Mouse (Mus musculus): Measurements from ENCODE around the gene Ywhag. TPM values are rescaled to one million over a fixed set of nuclear protein-coding genes. Genes with fewer than 3 reads are reported as not detected.
A peak's percentile ranks its signal among the peaks of the same experiment; 100 is the strongest.

Ywhag gene
- polyA plus RNA-seq, 1 experiment from 2014 or later, result 57.1 TPM

DNA sequence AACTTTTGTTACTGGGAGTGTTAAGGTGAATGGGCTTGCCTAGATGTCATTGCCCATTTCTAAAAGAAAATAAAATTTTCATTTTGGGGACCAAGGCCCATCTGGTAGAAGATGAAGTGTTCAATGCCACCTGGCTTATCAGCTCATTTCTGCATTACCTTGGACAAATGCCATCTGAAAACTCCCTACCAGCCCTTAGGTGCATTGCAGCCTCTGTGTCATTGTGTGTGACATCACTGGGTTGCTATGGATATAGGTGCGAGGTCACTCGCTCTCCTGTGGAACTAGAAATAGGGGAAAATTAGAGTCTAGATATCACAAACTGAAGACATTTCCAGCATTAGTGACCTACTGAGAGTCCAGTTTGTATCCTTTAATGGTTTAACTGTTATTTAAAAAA lies 2.1 kb downstream of the Ywhag start:
- Histone ChIP-seq H3K27me3 (replicated peaks; ENCODE audit: control insufficient read depth, insufficient read depth, low read length) (no peaks in the 10 kb centered on the region), H3K9me3 (ENCODE audit: control insufficient read depth) (no peaks in the 10 kb centered on the region), H3K4me2 (replicated peaks; ENCODE audit: low read depth) (no peak overlapping the region), H3K36me3 (ENCODE audit: control insufficient read depth, insufficient read depth) (peaks cover 32% of the 10 kb centered on the region), H3K4me3 (ENCODE audit: low read depth, low read length) (no peak overlapping the region), H3K27ac (ENCODE audit: low read depth, low read length) (no peak overlapping the region), H3K9ac (ENCODE audit: low read depth, low read length) (no peak overlapping the region), H3K4me1 (replicated peaks; ENCODE audit: control insufficient read depth, insufficient read depth, low read length) (no peaks in the 10 kb centered on the region)
- no peak for TF ChIP-seq CTCF (IDR thresholded peaks at IDR 0.05; ENCODE audit: low read depth)
- 60% methylated on average over 2 of the region's 2 CpGs for WGBS
- no peak for ATAC-seq

GRCm38 (mm10) chr5:135931526-135931925 lies 2.9 kb downstream of the Ywhag start:
- 82% methylated on average over 9 of the region's 9 CpGs for WGBS
- no peaks in the 10 kb centered on the region for H3K27me3 ChIP-seq (replicated peaks; ENCODE audit: control insufficient read depth, insufficient read depth, low read length)
- H3K9me3 ChIP-seq (ENCODE audit: control insufficient read depth), result no peaks in the 10 kb centered on the region
- TF ChIP-seq CTCF (IDR thresholded peaks at IDR 0.05; ENCODE audit: low read depth), result no peak
- H3K4me2 ChIP-seq (replicated peaks; ENCODE audit: low read depth), result no peak overlapping the region
- H3K27ac ChIP-seq (ENCODE audit: low read depth, low read length), result no peak overlapping the region
- H3K9ac ChIP-seq (ENCODE audit: low read depth, low read length), result no peak overlapping the region
- H3K36me3 ChIP-seq (ENCODE audit: control insufficient read depth, insufficient read depth), result peaks cover 38% of the 10 kb centered on the region
- no peak overlapping the region for H3K4me3 ChIP-seq (ENCODE audit: low read depth, low read length)
- H3K4me1 ChIP-seq (replicated peaks; ENCODE audit: control insufficient read depth, insufficient read depth, low read length), result no peaks in the 10 kb centered on the region
- no peak for ATAC-seq

DNA sequence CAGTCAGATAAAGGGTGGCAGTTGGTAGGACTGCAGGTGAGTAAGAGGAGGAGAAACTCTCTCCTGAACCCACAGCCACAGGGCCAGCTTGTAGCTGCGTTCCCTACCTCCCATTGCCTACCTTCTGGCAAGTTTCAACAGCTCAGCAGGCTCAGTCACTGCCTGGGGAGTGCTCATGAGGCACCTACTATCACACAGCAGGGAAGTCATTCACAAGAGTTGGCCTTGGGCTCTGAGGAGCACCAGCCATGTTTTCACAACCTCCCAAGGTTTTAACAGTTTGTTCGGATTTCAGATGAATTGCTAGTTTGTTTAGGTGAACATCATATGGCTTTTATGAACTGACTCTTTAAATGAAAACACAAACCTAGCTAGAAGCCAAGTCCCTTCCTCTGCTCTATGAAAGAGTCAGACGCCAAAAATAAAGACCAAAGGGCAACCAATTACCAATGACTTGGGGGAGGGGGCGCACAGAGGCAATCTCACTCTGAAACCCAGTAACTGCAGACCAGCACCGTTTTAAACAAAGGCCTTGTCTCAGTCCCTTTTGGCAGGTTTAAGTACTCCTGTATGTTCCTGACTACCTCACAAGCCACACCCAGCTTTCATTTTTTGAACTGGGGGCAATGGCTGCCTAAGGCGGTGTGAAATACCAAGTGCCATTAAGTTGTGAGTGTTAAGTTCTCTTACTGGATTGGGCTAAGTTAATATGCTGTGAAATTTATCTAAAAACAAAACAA lies 4.6 kb downstream of the Ywhag start:
- H3K36me3 ChIP-seq (ENCODE audit: control insufficient read depth, insufficient read depth), result peaks cover 44% of the 10 kb centered on the region
- H3K27ac ChIP-seq (ENCODE audit: low read depth, low read length), result no peak overlapping the region
- 81% methylated on average over 6 of the region's 6 CpGs for WGBS

GRCm38 (mm10) chr5:135923901-135924300 lies 10.5 kb downstream of the Ywhag start:
- H3K36me3 ChIP-seq (ENCODE audit: control insufficient read depth, insufficient read depth), result peaks cover 39% of the 10 kb centered on the region
- no peak overlapping the region for H3K4me2 ChIP-seq (replicated peaks; ENCODE audit: low read depth)
- no peaks in the 10 kb centered on the region for H3K4me1 ChIP-seq (replicated peaks; ENCODE audit: control insufficient read depth, insufficient read depth, low read length)
- TF ChIP-seq CTCF (IDR thresholded peaks at IDR 0.05; ENCODE audit: low read depth), result no peak
- H3K9me3 ChIP-seq (ENCODE audit: control insufficient read depth), result no peaks in the 10 kb centered on the region
- 91% methylated on average over 7 of the region's 7 CpGs for WGBS
- ATAC-seq, result no peak
- H3K9ac ChIP-seq (ENCODE audit: low read depth, low read length), result no peak overlapping the region
- H3K27ac ChIP-seq (ENCODE audit: low read depth, low read length), result no peak overlapping the region
- no peaks in the 10 kb centered on the region for H3K27me3 ChIP-seq (replicated peaks; ENCODE audit: control insufficient read depth, insufficient read depth, low read length)
- H3K4me3 ChIP-seq (ENCODE audit: low read depth, low read length), result no peak overlapping the region

More for the DNA sequence above, 4.6 kb downstream of the Ywhag start:
- no peaks in the 10 kb centered on the region for H3K9me3 ChIP-seq (ENCODE audit: control insufficient read depth)
- H3K4me2 ChIP-seq (replicated peaks; ENCODE audit: low read depth), result no peak overlapping the region
- no peaks in the 10 kb centered on the region for H3K4me1 ChIP-seq (replicated peaks; ENCODE audit: control insufficient read depth, insufficient read depth, low read length)
- no peak overlapping the region for H3K4me3 ChIP-seq (ENCODE audit: low read depth, low read length)
- H3K9ac ChIP-seq (ENCODE audit: low read depth, low read length), result no peak overlapping the region
- no peak for TF ChIP-seq CTCF (IDR thresholded peaks at IDR 0.05; ENCODE audit: low read depth)
- no peak for ATAC-seq
- no peaks in the 10 kb centered on the region for H3K27me3 ChIP-seq (replicated peaks; ENCODE audit: control insufficient read depth, insufficient read depth, low read length)

DNA sequence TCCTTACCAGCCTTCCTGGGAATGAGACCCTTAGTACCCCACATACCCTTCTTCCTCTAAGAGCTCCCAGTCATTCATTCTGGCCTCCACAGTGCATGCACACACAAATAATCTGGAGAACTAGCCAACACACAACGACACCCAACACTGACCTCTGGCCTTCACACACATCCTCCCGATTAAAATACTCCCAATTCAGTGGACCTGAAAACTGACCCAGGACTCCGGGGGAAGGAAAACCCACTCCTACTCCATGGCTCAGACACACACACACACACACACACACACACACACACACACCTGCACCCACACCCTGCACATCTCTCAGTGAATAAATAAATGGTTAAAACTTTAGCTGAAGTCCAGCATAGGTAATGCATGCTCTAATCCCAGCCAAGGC lies 14.5 kb downstream of the Ywhag start:
- Histone ChIP-seq H3K4me3 (ENCODE audit: low read depth, low read length) (no peak overlapping the region), H3K9ac (ENCODE audit: low read depth, low read length) (no peak overlapping the region), H3K4me1 (replicated peaks; ENCODE audit: control insufficient read depth, insufficient read depth, low read length) (no peaks in the 10 kb centered on the region), H3K4me2 (replicated peaks; ENCODE audit: low read depth) (no peak overlapping the region), H3K36me3 (ENCODE audit: control insufficient read depth, insufficient read depth) (peaks cover 29% of the 10 kb centered on the region), H3K27me3 (replicated peaks; ENCODE audit: control insufficient read depth, insufficient read depth, low read length) (no peaks in the 10 kb centered on the region), H3K9me3 (ENCODE audit: control insufficient read depth) (no peaks in the 10 kb centered on the region), H3K27ac (ENCODE audit: low read depth, low read length) (no peak overlapping the region)
- no peak for ATAC-seq
- no peak for TF ChIP-seq CTCF (IDR thresholded peaks at IDR 0.05; ENCODE audit: low read depth)
- 90% methylated on average over 3 of the region's 3 CpGs for WGBS

DNA sequence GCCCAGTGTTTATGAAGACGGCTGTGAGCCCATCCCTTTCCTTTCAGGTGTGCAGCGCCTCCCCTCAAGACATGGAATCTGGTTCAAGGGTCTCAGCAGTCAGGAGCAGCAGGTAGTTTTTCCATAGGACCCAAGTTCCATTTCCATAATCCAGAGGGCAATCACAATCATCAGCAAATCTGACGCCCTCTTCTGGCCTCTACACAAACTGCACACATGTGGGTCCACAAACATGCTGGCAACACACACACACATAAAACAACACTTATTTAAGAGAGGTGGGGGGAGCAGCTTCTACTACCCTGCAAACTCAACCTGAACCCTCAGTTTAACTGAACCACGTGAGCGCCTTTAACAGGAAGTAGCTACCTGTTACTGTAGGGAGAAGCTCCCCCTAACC lies 15.8 kb downstream of the Ywhag start:
- ATAC-seq, result no peak
- H3K36me3 ChIP-seq (ENCODE audit: control insufficient read depth, insufficient read depth), result peaks cover 32% of the 10 kb centered on the region

More for the DNA sequence above, 15.8 kb downstream of the Ywhag start:
- Histone ChIP-seq H3K9me3 (ENCODE audit: control insufficient read depth) (no peaks in the 10 kb centered on the region), H3K27ac (ENCODE audit: low read depth, low read length) (no peak overlapping the region), H3K4me3 (ENCODE audit: low read depth, low read length) (no peak overlapping the region), H3K4me1 (replicated peaks; ENCODE audit: control insufficient read depth, insufficient read depth, low read length) (no peaks in the 10 kb centered on the region), H3K4me2 (replicated peaks; ENCODE audit: low read depth) (no peak overlapping the region), H3K27me3 (replicated peaks; ENCODE audit: control insufficient read depth, insufficient read depth, low read length) (no peaks in the 10 kb centered on the region), H3K9ac (ENCODE audit: low read depth, low read length) (no peak overlapping the region)
- TF ChIP-seq CTCF (IDR thresholded peaks at IDR 0.05; ENCODE audit: low read depth), result 0 out of 2 replicates have a peak, but pooled peaks have one; percentile 25
- WGBS, result 92% methylated on average over 5 of the region's 5 CpGs
